8 mouse cellular contexts compared by ENCODE assay signal in genomic region chr8:79029396-79030325, GRCm38 (mm10). TPM values are rescaled to one million over a fixed set of nuclear protein-coding genes. Genes with fewer than 3 reads are reported as not detected.
DNase-seq lines count a peak whose midpoint lies in the region; ATAC-seq lines count a peak whose summit lies in the region.

No protein-coding gene starts in this region.

- under 1% methylated on average over 94 of the region's 99 CpGs for WGBS in embryonic facial prominence, embryonic 10.5 days
- WGBS in limb, embryonic 15.5 days, result under 1% methylated on average over 77 of the region's 99 CpGs
- under 1% methylated on average over 72 of the region's 99 CpGs for WGBS in midbrain, embryonic 16.5 days

- H3K36me3 ChIP-seq in embryonic facial prominence, embryonic 10.5 days (replicated peaks), result no peaks in the 10 kb centered on the region
- H3K36me3 ChIP-seq in limb, embryonic 15.5 days, result no peaks in the 10 kb centered on the region
- no peaks in the 10 kb centered on the region for H3K36me3 ChIP-seq in midbrain, embryonic 16.5 days (ENCODE audit: control insufficient read depth, insufficient read depth, low read length)
- no peaks in the 10 kb centered on the region for H3K36me3 ChIP-seq in splenic B cell, adult 2 months (ENCODE audit: control insufficient read depth, insufficient read depth, low read length, poor library complexity, severe bottlenecking)

- no peaks in the 10 kb centered on the region for H3K9me3 ChIP-seq in embryonic facial prominence, embryonic 10.5 days
- H3K9me3 ChIP-seq in limb, embryonic 15.5 days, result no peaks in the 10 kb centered on the region
- H3K9me3 ChIP-seq in midbrain, embryonic 16.5 days (replicated peaks; ENCODE audit: control insufficient read depth, low read length, poor library complexity, severe bottlenecking), result no peaks in the 10 kb centered on the region

- DNase-seq in layer of hippocampus, adult 11-12 months (ENCODE audit: low spot score), result peak; percentile 61
- no peak for DNase-seq in layer of hippocampus, adult 9-10 months (ENCODE audit: low spot score)
- DNase-seq in embryonic facial prominence, embryonic 10.5 days (ENCODE audit: low spot score), result peak; percentile 93
- peak; percentile 52 for DNase-seq in heart, adult 8-10 months (ENCODE audit: low spot score)
- DNase-seq in kidney, adult 9 months, result peak; percentile 78
- peak; percentile 62 for DNase-seq in splenic B cell, adult 2 months (ENCODE audit: low read depth, low spot score)

- ATAC-seq in limb, embryonic 15.5 days (ENCODE audit: insufficient number of reproducible peaks, low FRiP score, low TSS enrichment, low read depth), result peak; percentile 76
- peak; percentile 81 for ATAC-seq in midbrain, embryonic 16.5 days

- peak overlapping the region; percentile 100 for H3K27ac ChIP-seq in embryonic facial prominence, embryonic 10.5 days (replicated peaks)
- H3K27ac ChIP-seq in limb, embryonic 15.5 days, result peak overlapping the region; percentile 100
- H3K27ac ChIP-seq in midbrain, embryonic 16.5 days (ENCODE audit: low read length), result peak overlapping the region; percentile 98

- peak overlapping the region; percentile 97 for H3K9ac ChIP-seq in limb, embryonic 15.5 days
- peak overlapping the region; percentile 97 for H3K9ac ChIP-seq in midbrain, embryonic 16.5 days (ENCODE audit: low read depth, low read length)

- peak overlapping the region; percentile 70 for H3K4me2 ChIP-seq in limb, embryonic 15.5 days
- H3K4me2 ChIP-seq in midbrain, embryonic 16.5 days (ENCODE audit: low read length), result peak overlapping the region; percentile 75

- H3K4me1 ChIP-seq in embryonic facial prominence, embryonic 10.5 days, result peaks cover 52% of the 10 kb centered on the region
- H3K4me1 ChIP-seq in limb, embryonic 15.5 days, result peaks cover 31% of the 10 kb centered on the region
- H3K4me1 ChIP-seq in midbrain, embryonic 16.5 days (ENCODE audit: control insufficient read depth, insufficient read depth, low read length), result peaks cover 32% of the 10 kb centered on the region

- peak overlapping the region; percentile 95 for H3K4me3 ChIP-seq in embryonic facial prominence, embryonic 10.5 days
- H3K4me3 ChIP-seq in limb, embryonic 15.5 days, result peak overlapping the region; percentile 79
- H3K4me3 ChIP-seq in midbrain, embryonic 16.5 days (ENCODE audit: low read depth, low read length), result peak overlapping the region; percentile 81

- no peaks in the 10 kb centered on the region for H3K27me3 ChIP-seq in embryonic facial prominence, embryonic 10.5 days (replicated peaks; ENCODE audit: low read depth, poor library complexity, severe bottlenecking)
- H3K27me3 ChIP-seq in limb, embryonic 15.5 days, result no peaks in the 10 kb centered on the region
- no peaks in the 10 kb centered on the region for H3K27me3 ChIP-seq in midbrain, embryonic 16.5 days (ENCODE audit: control insufficient read depth, insufficient read depth, low read depth, low read length)
- no peaks in the 10 kb centered on the region for H3K27me3 ChIP-seq in splenic B cell, adult 2 months (ENCODE audit: control insufficient read depth, insufficient read depth, low read length, poor library complexity, severe bottlenecking)

RNA-seq across cellular contexts. Expression of gene Zfp827, which starts 1.4 kb away (rescaled TPM):
- polyA plus RNA-seq in embryonic facial prominence, embryonic 10.5 days (2016; fragmentation: Nextera tagmentation; extraction: Ambion mirVana), result 6.5 and 8.2 TPM in 2 replicates
- total RNA-seq in heart, adult 8-10 months (2022), result 10 to 100 TPM; 10.7 to 16.7 (median 14.3) TPM
- 8.4 and 9.9 TPM in 2 replicates for polyA plus RNA-seq in limb, embryonic 15.5 days (2015; fragmentation: Nextera tagmentation; extraction: Ambion mirVana)
- polyA plus RNA-seq in midbrain, embryonic 16.5 days (2015; fragmentation: Nextera tagmentation; extraction: Ambion mirVana), result 11.6 and 13.8 TPM in 2 replicates
